Mouse (Mus musculus) embryonic stem cell, embryonic (primary cell): ENCODE data around the gene Rnase4.

Experiments used
- CTCF ChIA-PET, 4 experiments: fragments of 300-600 bp in 2 of 4; fragments of 350-600 bp in 2 of 4; sonication (Branson Sonifier 250); formaldehyde crosslinking; loops; one replicate each; lab custom pipeline; 2022; ENCODE audit warnings: inconsistent platforms in 2 of 4; lab: Charles Lee
- POLR2A ChIA-PET, 4 experiments: fragments of 300-600 bp in 2 of 4; fragments of 350-600 bp in 2 of 4; sonication (Branson Sonifier 250); formaldehyde crosslinking; loops; one replicate each; lab custom pipeline; 2022; ENCODE audit warnings: antibody characterized with exemption in 4 of 4, inconsistent platforms in 1 of 4; lab: Charles Lee

Gene Rnase4

GRCm38 (mm10) chr14:51142568-51142967 lies 51.7 kb downstream of the Rnase4 start:
- ChIA-PET POLR2A (no interaction called here), CTCF (no interaction called here)

- CTCF ChIA-PET = no interaction called here
- POLR2A ChIA-PET = no interaction called here
Observed at GRCm38 (mm10) chr14:51143287-51143686, 52.4 kb downstream of the Rnase4 start.

- ChIA-PET POLR2A (no interaction called here), CTCF (no interaction called here)
Observed at GRCm38 (mm10) chr14:51143937-51144336, 53.1 kb downstream of the Rnase4 start.

- CTCF ChIA-PET = no interaction called here
- POLR2A ChIA-PET = no interaction called here
Observed at GRCm38 (mm10) chr14:51144451-51144850, 53.6 kb downstream of the Rnase4 start.

GRCm38 (mm10) chr14:51145521-51145920 lies 54.6 kb downstream of the Rnase4 start:
- CTCF ChIA-PET = no interaction called here
- POLR2A ChIA-PET = no interaction called here

GRCm38 (mm10) chr14:51146685-51147084 lies 55.8 kb downstream of the Rnase4 start, which contains the start of gene Rnase1:
Gene Rnase1, minus strand, starts transcription at chr14:51146785.
- ChIA-PET POLR2A (no interaction called here), CTCF (interaction anchor here in 1 of 4 experiments (0.6 kb wide), 1 partner anchor 26 kb away, joined by 3 read pairs; no protein-coding TSS in a partner anchor)

- ChIA-PET CTCF (interaction anchor here in 2 of 4 experiments (0.5 to 0.6 kb wide), 2 partner anchors 79 to 166 kb away, joined by 3 read pairs; no protein-coding TSS in a partner anchor), POLR2A (interaction anchor here in 1 of 4 experiments (0.9 kb wide), 1 partner anchor 24 kb away, joined by 3 read pairs; the partner anchor contains the start of gene Rnase6)
Observed at GRCm38 (mm10) chr14:51148006-51148405, 57.1 kb downstream of the Rnase4 start.

GRCm38 (mm10) chr14:51149164-51149563 lies 58.3 kb downstream of the Rnase4 start:
- ChIA-PET CTCF (no interaction called here), POLR2A (interaction anchor here in 1 of 4 experiments (1.1 kb wide), 1 partner anchor 14 kb away, joined by 3 read pairs; no protein-coding TSS in a partner anchor)

- CTCF ChIA-PET = no interaction called here
- POLR2A ChIA-PET = no interaction called here
Observed at GRCm38 (mm10) chr14:51150206-51150831, 59.4 kb downstream of the Rnase4 start.

GRCm38 (mm10) chr14:51152249-51152870 lies 61.5 kb downstream of the Rnase4 start:
- POLR2A ChIA-PET = no interaction called here
- CTCF ChIA-PET = interaction anchor here in 1 of 4 experiments (1.8 kb wide), 1 partner anchor 86 kb away, joined by 4 read pairs; no protein-coding TSS in a partner anchor
